Mouse (Mus musculus) WW6 (cell line): ENCODE measurements around the gene Wipf1.

Experiments used
- DNase-seq: peaks from one replicate; pipeline ENCODE4 v3.0.0-alpha.2; 2013; ENCODE audit warnings: low read depth, low spot score

The Wipf1 gene

DNA sequence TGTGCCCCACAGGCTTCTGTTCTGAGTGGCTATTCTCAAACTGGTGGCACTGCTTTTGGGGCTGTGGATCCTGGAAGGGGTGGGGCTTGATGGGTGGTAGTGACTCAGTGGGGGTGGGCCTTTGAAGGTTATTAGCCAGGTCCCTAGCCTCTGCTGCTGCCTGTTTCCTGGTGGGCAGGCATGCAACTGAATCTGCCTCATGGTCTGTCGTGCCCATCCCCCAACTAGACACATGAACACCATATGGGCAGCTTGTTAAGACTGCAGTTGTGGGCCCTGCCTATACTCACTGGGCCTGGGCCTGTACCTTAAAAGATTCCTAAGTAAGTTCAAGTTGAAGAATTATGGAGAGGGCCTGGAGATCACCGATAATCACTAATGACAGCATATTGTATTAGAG lies 16.0 kb upstream of the Wipf1 start:
- DNase-seq = no peak

DNA sequence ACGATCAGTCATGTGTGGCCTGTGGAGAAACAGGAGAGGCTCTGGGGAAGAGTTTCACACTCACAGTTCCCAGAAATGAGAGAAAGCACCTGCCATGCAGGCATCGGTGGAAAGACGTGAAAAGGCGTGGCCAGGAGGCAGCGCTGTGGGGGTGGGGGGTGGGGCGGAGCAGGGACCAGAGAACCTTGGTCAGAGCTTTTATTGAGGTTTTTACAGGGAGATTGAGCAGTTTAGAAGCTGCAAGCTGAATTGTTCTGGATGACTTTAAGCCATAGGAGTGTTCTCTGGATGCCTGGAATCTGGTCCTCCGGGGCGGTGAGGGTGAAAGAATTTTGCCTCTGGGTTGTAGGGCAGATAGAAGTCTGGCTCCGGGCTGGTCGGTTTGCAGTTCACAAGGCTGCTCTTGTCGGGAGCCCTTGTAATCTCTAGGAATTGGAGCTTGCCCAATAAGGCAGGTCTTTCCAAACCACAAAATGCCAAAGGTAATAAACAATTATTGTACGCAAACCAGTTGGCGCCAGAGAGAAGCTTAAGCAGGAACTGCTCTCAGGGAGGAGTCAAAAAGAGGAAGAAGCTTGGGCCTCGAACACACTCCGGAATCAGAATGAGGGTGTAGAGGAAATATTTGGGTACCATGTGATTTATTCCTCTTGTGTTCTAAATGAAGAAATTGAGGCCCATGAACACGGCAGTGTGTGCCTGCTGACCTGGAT lies 11.1 kb upstream of the Wipf1 start:
- no peak for DNase-seq

DNA sequence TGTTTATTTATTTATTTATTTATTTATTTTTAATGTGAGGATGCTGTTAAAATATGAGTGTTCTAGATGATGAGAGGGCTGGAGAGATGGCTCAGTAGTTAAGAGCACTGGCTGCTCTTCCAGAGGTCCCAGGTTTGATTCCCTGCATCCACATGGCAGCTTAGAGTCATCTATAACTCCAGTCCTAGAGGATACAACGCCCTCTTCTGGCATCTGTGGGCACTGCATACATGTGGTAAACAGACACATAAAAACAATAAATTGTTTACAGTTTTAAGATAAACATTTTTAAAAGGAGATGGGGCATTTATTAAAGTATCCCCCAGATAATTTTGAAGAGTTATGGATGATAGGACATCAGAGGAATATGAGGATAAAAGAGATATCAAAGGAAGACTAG lies 10.2 kb upstream of the Wipf1 start:
- no peak for DNase-seq

DNA sequence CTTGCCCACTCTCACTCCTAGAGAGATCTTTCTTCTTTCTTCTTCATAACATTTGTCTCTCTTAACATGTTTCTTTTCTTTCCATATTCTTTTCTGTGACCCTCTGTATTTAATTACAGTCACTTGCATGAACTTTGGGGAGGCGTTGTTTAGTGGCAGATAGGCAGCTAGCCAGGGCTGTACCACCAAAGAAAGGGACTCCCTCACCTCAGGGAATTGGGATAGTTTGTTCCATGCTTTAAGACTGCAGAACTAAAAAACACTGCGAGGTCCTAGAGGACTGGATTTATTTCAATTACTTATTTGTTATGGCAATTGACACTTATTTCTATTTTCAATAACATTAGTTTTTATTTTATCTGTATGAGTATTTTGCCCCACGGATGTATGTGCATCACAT lies 9.6 kb upstream of the Wipf1 start:
- DNase-seq = no peak

DNA sequence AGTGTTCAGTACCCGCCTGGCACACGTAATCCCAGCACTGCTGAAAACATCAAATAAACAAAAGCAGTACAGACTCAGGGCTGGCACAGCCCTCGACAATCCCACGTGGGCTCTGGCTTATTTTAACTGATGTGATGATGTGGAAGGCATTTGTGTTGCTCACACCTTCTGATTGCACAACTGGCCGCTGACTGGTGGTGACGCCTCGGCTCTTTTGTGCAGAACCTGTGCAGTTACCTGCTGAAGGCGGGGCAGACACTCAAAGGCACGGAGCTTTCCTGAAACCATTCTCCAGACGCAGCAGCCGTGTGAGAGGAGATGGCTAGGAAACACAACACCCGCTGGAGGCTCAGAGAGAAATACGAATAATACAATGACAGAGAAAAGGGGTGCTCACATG lies 9.1 kb upstream of the Wipf1 start:
- no peak for DNase-seq

DNA sequence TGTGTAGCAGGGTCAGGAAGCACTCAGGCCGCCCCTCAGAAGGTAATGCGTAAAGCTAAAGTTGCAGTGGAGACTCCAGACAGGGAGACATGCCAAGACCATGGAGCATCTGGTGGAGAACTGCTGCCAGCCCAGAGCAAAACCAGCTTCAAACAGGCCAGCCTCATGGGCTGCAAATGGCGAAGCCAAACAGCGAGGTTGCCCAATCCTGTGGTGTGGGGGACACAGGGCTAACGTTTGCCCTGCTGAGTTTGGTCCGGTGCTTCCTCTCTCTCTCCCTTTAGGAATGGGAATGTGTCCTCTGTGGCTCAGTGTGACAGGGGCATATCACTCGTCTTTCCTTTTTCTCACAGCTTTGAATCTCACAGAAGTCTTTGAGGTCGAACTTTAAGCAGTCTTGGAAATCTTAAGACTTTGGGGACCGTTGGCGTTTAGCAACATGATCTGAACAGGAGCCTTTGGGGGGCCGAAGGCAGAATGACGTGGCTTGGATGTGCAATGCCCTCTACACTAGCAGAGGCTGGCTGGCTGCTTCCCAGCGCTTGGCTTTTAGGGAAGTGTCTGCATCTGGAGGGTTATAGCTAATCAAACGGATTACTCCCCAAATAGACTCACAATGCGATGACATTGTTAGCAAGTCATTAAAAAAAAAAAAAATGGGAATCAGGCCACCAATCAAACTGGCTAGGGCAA lies 6.7 kb upstream of the Wipf1 start:
- no peak for DNase-seq

DNA sequence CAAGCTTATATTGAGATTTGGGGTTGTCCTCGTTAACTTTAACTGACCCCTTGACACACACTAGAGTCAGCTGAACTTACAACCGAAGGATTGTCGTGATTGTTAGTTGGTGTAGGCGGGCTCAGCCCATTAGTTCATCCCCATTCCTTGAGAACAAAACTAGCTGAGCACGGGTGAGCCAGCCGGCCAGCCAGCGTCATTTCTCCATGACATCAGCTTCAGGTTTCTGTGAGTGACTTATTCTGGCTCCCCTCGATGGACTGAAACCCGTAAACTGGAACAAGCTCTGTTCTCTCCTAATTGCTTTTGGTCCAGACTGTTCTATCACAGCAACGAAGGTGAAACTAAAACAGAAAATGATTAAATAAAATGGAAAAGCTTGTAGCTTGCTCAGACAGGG lies 5.2 kb upstream of the Wipf1 start:
- DNase-seq = no peak

DNA sequence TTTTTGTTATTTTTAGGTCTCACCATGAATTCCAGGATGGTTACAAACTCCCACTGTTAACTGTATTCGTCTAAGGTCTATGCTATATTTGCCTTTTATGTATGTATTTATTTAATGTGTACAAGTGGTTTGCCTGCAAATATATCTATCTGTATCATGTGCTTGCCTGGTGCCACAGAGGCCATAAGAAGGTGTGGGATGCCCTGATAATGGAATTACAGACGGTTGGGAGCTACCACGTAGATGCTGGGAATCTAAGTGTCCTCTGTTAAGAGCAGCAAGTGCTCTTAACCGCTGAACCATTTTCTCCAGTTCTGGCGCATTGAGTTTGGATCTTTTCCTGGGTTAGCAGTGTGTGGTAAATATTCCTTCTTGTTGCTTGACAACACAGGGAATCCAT lies 953 bp upstream of the Wipf1 start:
- DNase-seq = no peak

DNA sequence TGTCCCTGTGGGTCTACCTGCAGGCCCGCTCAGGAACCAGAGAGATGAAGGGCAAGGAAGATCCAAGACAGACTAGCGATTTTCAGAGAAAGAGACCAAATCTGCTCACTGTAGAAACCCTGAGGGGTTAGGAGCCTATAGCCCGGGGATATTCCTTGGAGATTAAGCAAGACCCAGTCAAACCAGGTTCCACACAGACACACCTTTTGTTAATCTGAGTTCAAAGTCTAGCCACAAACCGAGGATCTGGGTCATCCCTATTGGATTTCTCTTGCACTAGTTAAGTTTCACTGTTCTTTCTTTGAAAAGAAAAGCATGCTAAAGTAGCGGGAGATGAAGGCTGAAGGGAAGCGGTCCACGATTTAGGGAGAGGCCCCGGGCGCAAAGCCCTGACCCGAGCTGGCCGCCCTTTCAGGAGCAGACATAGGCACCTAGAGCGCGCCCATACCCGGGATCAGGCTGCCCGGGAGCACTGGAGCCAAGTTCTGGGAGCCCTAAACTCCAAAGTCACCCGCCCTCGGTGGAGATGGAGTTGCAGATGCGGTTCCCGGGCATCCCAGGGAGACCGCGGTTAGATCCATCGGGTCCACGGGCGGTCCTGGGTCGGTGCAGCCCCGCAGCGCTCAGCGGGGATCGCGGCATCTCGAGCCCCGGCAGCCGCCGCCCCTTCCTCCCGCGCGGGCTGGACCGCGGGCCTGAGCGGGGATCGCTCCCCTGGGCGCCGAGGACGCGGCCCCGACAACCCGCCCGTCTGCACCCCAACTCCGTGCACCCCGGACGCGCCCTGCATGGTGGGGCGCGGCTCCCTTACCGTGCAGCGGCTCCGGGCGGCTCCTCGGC lies 798 bp downstream of the Wipf1 start:
- DNase-seq = no peak

DNA sequence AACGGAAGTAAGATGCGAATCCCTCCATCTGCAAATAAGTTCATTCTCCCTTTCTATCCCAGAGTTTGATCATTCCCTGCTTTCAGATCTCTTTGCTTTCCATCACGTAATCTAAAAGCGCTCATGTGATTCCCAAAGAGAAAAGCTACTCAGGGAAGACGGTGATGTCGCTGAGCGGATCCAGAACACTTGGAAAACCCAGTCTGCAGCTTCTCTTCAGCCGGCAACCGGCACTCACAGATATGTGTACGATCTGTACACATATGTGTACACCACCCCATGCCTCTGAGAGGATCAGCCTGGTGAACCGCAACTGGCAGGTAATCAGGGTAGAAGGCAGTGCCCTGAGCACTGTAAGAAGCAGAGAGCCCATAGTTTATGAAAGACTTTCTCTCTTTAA lies 1.6 kb downstream of the Wipf1 start:
- DNase-seq = no peak

DNA sequence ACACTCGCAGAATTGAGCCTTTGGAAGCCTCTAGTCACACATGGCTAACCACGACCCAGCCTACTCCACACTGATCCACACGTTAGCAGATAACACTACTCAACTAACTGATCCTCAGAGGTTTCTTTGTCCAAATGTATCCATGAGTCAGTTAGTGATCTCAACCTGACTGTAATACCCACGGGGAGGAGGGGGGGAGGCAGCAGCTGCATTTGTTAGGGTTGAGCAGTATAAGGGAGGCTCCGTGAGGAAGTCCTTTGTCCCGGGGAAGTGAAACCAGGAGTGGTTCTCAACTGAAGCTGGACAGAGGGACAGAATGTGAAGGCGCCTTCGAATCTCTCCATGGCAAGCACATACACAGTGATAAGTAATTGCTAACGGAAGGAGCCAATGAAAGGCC lies 2.8 kb downstream of the Wipf1 start:
- DNase-seq = no peak

DNA sequence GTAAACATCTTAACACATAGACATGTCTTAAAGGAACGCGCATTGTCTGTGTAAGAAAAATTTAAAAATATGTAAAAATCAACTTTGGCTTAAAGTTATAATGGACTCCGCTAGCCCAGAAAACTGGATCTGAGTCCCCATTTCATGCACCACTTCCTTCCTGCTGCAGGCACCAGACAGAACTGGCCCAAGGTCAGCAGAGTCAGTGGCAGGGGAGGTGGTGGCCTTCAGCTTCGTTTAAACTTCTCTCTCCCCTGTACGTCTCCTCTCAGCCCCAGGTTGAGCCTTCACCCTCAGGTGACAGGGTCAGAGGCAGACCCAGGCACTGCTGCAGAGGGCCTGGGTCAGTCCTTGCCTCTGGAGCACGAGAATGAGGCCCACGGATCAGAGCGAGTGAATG lies 6.6 kb downstream of the Wipf1 start:
- no peak for DNase-seq

DNA sequence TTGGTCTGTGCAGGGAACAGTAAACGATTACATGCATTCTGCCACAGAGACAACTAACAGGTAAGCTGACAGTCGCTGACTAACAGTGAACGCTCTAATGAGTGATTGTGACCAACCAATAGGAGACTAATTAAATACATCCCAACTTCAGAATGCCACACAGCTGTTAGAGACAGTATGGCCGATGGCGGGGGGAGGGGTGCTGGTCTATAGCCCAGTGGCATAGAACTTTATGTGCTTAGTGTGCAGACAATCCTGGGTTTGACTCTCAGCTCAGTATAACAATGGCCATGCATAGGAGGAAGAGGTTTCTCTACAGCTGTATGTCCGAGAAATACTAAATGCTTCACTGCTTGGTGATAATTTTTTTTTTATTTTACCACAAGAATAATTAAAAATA lies 7.2 kb downstream of the Wipf1 start:
- no peak for DNase-seq

DNA sequence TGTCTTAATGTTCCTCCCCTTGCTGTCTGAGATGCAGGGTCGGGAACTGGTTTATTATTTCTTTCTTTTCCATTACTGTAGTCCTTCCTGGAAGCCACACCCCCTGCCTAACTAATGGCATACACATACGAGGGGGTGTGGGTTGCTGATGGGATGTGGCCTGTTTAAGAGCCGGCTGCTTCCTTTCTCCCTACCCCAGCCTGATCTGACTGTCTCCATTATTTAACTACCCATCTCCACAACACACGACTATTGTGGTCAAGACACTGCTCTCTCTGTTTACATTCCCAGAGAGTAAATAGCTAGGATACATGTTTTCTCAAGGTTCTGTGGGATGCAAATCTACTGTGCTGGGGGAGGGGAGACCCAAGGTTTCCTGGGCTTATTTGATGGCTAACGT lies 7.8 kb downstream of the Wipf1 start:
- DNase-seq = no peak

DNA sequence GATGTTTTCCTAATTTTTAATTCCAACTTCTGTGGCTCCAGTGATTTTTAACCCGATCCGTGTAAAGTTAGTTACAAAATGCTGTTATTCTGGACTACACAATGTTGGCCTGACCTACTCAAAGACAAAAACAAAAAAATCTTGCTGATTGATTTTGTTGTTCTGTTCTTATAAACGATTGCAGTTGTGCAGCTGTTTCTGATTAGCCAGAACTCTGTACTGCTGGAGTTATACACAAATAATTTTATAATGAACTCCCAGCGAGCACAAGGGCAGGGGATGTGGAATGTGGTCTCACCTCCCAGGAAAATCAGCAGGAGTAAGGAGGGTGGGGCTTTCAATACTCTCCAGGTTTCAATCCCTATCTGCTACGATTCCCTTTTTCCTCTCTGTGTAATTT lies 10.6 kb downstream of the Wipf1 start:
- DNase-seq = no peak

DNA sequence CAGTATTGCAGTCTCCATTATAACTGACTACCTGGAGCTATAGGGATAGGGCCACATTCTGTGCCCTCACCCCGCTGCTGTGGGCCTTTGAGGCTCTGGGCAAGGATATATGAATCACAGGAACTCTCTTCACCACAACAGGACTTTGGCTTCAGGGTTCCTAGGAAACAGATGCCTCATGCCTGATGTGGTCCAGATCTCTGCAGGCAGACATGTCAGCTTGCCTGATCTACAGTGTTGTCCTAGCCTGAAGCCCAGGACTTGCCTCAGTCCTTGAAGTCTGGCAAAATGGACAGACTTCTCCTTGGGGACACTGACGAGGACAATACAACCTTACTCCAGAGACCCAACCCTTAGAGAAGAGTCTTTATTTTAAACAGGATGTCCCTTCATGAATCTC lies 11.2 kb downstream of the Wipf1 start:
- DNase-seq = no peak

DNA sequence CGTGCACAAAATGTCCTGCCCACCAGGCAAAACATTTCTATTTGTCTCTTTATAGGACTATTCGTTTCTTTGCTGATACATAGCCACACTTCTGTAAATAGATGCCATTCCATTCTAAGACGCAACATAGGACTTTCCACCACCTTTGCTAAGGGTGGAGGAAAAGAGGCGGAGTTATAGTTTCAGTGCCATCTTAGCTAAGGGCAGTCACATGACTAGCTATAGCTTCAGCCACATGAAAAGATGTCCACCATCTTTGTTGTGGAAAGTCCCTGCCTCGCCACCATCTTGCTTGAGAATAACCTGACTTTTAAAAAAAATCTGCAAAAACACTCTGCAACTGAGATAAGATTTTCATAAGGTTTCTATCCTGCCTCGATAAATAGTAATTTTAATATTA lies 15.4 kb downstream of the Wipf1 start:
- no peak for DNase-seq

DNA sequence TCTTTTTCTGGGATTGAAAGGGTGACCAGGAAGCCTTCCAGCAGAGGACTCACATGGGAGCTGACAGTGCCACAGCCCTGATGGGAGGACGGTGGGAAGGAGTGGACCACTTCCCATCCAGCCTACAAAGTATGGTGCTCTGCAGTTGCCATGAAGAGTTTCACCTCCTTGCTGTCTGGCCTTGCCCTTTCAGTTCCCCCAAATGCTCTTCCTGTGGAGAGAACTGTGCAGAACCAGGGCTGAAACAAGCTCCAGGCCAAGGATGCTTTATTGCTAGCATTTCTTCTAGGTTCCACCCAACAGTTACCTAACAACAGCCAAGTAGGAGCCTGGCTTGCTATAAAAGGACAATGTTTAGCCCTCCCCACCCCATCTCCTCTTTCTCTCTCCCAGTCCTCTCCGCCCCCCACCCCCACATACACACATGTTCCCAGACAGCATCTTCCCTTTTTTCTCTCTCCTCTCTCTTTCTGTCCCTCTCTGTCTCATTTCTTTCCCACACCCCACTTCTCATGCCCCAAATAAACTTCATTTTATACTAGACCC lies 16.3 kb downstream of the Wipf1 start:
- DNase-seq = no peak

DNA sequence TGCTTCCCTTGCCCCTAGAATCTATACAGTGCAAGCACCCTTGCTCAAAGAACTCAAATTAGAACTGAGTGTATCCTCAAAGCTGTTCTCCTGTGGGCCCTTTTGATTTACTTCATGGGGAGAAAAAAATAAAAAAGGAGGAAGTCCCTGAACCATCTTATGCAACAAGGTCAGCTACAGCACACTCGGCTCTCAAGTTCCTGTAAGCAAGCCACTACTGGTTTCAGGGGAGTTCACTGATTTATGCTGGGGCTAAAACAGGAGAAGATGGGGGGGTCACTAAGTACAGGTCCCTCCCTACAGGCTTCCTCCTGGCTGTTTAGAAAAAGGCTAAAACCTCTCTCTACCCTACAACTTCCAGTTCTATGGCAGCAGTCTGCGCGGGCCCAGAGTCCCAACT lies 17.5 kb downstream of the Wipf1 start:
- no peak for DNase-seq

DNA sequence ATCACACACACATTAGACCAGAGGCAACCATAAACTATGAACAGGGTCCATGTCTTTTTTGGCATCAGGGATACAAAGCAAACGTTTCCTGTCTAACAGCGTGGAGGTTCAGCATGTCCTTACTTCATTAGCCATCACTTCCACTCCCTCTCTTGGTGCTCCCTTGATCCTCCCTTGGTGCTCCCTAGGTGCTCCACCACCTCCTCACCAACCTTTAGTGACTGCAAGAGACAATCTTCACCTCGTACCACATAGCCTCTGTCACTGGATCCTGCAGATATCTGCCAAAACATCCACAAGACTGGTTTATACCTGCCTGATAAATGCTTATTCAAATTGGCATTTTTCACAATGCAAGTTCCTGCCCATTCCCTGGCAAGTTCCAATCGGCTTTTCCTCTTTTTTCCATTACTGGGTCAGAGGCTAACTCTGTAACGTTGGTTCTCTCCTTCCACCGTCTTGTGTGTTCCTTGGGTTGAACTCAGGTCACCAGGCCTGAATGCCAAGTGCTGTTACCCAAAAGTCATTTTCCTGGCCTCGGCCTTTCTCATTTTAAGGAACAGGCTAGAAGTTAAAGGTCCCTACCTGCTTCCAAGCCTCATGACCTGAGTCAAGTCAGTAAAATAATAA lies 18.7 kb downstream of the Wipf1 start:
- no peak for DNase-seq

DNA sequence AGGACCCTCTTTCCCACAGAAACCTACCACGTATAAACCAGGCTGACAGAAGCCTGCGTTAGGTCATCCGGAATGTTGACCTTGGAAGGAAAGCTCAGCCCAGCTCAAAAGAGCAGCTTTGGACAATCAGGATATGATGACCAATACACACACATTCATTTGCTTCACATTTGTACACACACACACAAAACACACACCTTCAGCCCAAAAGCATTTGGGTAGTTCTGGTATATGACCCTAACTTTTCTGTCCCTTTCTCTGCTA lies 19.6 kb downstream of the Wipf1 start:
- no peak for DNase-seq

DNA sequence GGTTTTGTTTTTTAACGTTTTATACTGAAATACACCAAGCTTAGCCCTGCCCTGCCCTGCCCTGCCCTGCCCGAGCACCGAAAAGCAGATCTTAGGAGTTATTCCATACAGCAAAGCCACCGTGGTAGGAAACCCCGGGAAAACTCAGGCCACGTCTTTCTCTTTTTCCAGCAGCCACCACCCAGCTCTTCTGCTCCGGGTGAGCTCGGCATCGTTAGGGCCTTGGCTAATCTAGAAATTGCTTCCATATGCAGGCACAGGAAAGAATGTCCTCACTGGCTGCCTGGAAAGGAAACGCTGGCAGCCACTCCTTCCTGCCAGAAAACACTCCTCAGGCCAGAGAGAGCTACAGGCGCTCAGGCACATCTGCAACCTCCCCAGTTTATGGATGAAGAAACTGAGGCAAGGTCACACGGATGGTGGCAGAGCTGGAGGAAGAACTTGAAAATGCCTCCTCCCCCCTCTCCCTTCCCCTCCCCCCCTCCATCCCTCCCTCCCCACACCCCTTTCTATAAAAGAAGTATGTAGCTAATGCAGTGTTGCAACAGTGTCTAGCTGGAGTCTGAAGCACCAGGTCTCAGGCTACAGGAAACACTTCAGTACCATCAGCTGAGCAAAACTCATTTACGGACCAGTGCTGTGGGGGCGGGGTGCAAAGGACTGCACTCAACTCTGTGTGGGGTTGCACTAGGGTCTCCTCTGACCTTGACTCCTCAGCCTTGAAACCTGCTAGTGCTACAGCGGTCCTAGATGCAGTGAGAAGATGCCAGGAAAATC lies 20.1 kb downstream of the Wipf1 start:
- DNase-seq = no peak
